Mouse (Mus musculus): Measurements from ENCODE around the gene Tgoln1. TPM values are rescaled to one million over a fixed set of nuclear protein-coding genes. Genes with fewer than 3 reads are reported as not detected.

Tgoln1 gene
- polyA plus RNA-seq, 1 experiment = 10.2 TPM

DNA sequence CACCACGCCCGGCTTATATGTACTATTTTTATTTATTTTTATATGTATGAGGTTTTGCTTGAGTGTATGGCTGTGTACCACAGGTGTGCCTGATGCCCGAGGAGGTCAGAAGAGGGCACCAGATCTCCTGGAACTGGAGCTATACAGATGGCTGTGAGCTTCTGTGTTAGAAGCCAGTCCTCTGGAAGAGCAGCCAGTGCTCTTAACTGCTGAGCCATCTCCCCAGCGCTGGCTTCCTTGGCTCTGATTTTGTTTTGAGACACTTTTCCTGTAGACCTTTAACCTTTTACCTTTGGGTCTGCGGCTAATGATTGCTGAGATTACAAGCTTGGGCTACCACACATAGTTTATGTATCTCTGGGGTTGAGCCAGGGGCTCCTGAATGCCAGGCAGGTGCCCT lies 49.3 kb downstream of the Tgoln1 start:
- Histone ChIP-seq H3K36me3 (ENCODE audit: control insufficient read depth, insufficient read depth) (peaks cover 9% of the 10 kb centered on the region), H3ac (ENCODE audit: control insufficient read depth, insufficient read length, low read depth) (no peak overlapping the region), H3K79me3 (ENCODE audit: low read depth) (no peaks in the 10 kb centered on the region), H3K79me2 (ENCODE audit: control insufficient read depth, insufficient read depth) (no peaks in the 10 kb centered on the region), H3K4me3 (ENCODE audit: insufficient read depth, poor library complexity, severe bottlenecking) (no peak overlapping the region), H3K27me3 (ENCODE audit: control insufficient read depth, insufficient read depth, insufficient read length) (no peaks in the 10 kb centered on the region)
- no peak for TF ChIP-seq MYOG (IDR thresholded peaks at IDR 0.05; ENCODE audit: control insufficient read depth, extremely low read depth, insufficient read length)
- TF ChIP-seq FOSL1 (IDR thresholded peaks at IDR 0.05; ENCODE audit: insufficient read depth, low read length, poor library complexity, severe bottlenecking) = no peak
- TF ChIP-seq MYOD1 (IDR thresholded peaks at IDR 0.05; ENCODE audit: control insufficient read depth, insufficient read length, low read depth) = no peak

GRCm38 (mm10) chr6:72566044-72566443 lies 50.8 kb downstream of the Tgoln1 start:
- Histone ChIP-seq H3ac (ENCODE audit: control insufficient read depth, insufficient read length, low read depth) (no peak overlapping the region), H3K4me3 (ENCODE audit: insufficient read depth, poor library complexity, severe bottlenecking) (no peak overlapping the region), H3K79me3 (ENCODE audit: low read depth) (no peaks in the 10 kb centered on the region), H3K27me3 (ENCODE audit: control insufficient read depth, insufficient read depth, insufficient read length) (no peaks in the 10 kb centered on the region), H3K79me2 (ENCODE audit: control insufficient read depth, insufficient read depth) (no peaks in the 10 kb centered on the region), H3K36me3 (ENCODE audit: control insufficient read depth, insufficient read depth) (peaks cover 21% of the 10 kb centered on the region)
- TF ChIP-seq CTCF (IDR thresholded peaks at IDR 0.05; ENCODE audit: control insufficient read depth, insufficient read depth, insufficient read length) (peak; percentile 66), USF1 (IDR thresholded peaks at IDR 0.05; ENCODE audit: low read depth) (no peak), FOSL1 (IDR thresholded peaks at IDR 0.05; ENCODE audit: insufficient read depth, low read length, poor library complexity, severe bottlenecking) (no peak), MAX (IDR thresholded peaks at IDR 0.05) (no peak)

GRCm38 (mm10) chr6:72565506-72565905 lies 51.3 kb downstream of the Tgoln1 start:
- Histone ChIP-seq H3ac (ENCODE audit: control insufficient read depth, insufficient read length, low read depth) (no peak overlapping the region), H3K79me2 (ENCODE audit: control insufficient read depth, insufficient read depth) (no peaks in the 10 kb centered on the region), H3K79me3 (ENCODE audit: low read depth) (no peaks in the 10 kb centered on the region), H3K36me3 (ENCODE audit: control insufficient read depth, insufficient read depth) (peaks cover 27% of the 10 kb centered on the region), H3K27me3 (ENCODE audit: control insufficient read depth, insufficient read depth, insufficient read length) (no peaks in the 10 kb centered on the region), H3K4me3 (ENCODE audit: insufficient read depth, poor library complexity, severe bottlenecking) (no peak overlapping the region)
- no peak for TF ChIP-seq MYOD1 (IDR thresholded peaks at IDR 0.05; ENCODE audit: control insufficient read depth, insufficient read length, low read depth)
- TF ChIP-seq CTCF (IDR thresholded peaks at IDR 0.05; ENCODE audit: control insufficient read depth, insufficient read depth, insufficient read length) = no peak
- no peak for TF ChIP-seq FOSL1 (IDR thresholded peaks at IDR 0.05; ENCODE audit: insufficient read depth, low read length, poor library complexity, severe bottlenecking)
- no peak for TF ChIP-seq USF1 (IDR thresholded peaks at IDR 0.05; ENCODE audit: low read depth)
- TF ChIP-seq CEBPB (IDR thresholded peaks at IDR 0.05; ENCODE audit: low read depth) = no peak
- no peak for TF ChIP-seq MAX (IDR thresholded peaks at IDR 0.05)
- no peak for TF ChIP-seq MYOG (IDR thresholded peaks at IDR 0.05; ENCODE audit: control insufficient read depth, extremely low read depth, insufficient read length)

DNA sequence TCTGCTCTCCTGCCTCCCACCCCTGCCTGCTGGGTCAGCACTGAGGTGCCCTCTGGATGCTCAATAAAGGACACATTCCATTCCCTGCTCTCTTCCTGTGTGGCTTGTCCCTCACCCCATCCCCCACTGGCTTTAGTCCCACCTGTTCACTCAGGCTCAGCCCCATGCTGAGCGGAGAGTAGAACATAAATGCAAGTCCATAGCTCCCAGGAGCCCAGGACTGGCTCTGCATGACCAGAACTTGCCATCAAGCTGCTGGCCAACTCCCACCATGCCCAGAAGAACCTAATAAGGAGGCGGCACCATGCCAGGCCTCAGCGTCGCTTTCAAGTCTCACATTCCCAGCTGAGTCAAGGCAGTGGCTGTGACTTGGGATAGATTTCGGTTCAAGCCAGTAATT lies 53.9 kb downstream of the Tgoln1 start:
- H3ac ChIP-seq (ENCODE audit: control insufficient read depth, insufficient read length, low read depth) = no peak overlapping the region
- H3K4me3 ChIP-seq (ENCODE audit: insufficient read depth, poor library complexity, severe bottlenecking) = no peak overlapping the region
- H3K27me3 ChIP-seq (ENCODE audit: control insufficient read depth, insufficient read depth, insufficient read length) = no peaks in the 10 kb centered on the region
- H3K79me2 ChIP-seq (ENCODE audit: control insufficient read depth, insufficient read depth) = no peaks in the 10 kb centered on the region
- peaks cover 1% of the 10 kb centered on the region for H3K79me3 ChIP-seq (ENCODE audit: low read depth)
- TF ChIP-seq MAX (IDR thresholded peaks at IDR 0.05) (no peak), CEBPB (IDR thresholded peaks at IDR 0.05; ENCODE audit: low read depth) (no peak), FOSL1 (IDR thresholded peaks at IDR 0.05; ENCODE audit: insufficient read depth, low read length, poor library complexity, severe bottlenecking) (no peak), CTCF (IDR thresholded peaks at IDR 0.05; ENCODE audit: control insufficient read depth, insufficient read depth, insufficient read length) (no peak), MYOD1 (IDR thresholded peaks at IDR 0.05; ENCODE audit: control insufficient read depth, insufficient read length, low read depth) (no peak), MYOG (IDR thresholded peaks at IDR 0.05; ENCODE audit: control insufficient read depth, extremely low read depth, insufficient read length) (no peak), USF1 (IDR thresholded peaks at IDR 0.05; ENCODE audit: low read depth) (no peak)
- peaks cover 49% of the 10 kb centered on the region for H3K36me3 ChIP-seq (ENCODE audit: control insufficient read depth, insufficient read depth)

GRCm38 (mm10) chr6:72562486-72562885 lies 54.3 kb downstream of the Tgoln1 start:
- Histone ChIP-seq H3K79me2 (ENCODE audit: control insufficient read depth, insufficient read depth) (no peaks in the 10 kb centered on the region), H3K27me3 (ENCODE audit: control insufficient read depth, insufficient read depth, insufficient read length) (no peaks in the 10 kb centered on the region), H3K79me3 (ENCODE audit: low read depth) (peaks cover 1% of the 10 kb centered on the region), H3K36me3 (ENCODE audit: control insufficient read depth, insufficient read depth) (peaks cover 53% of the 10 kb centered on the region), H3K4me3 (ENCODE audit: insufficient read depth, poor library complexity, severe bottlenecking) (no peak overlapping the region), H3ac (ENCODE audit: control insufficient read depth, insufficient read length, low read depth) (no peak overlapping the region)
- no peak for TF ChIP-seq MAX (IDR thresholded peaks at IDR 0.05)
- TF ChIP-seq CTCF (IDR thresholded peaks at IDR 0.05; ENCODE audit: control insufficient read depth, insufficient read depth, insufficient read length) = no peak
- no peak for TF ChIP-seq MYOD1 (IDR thresholded peaks at IDR 0.05; ENCODE audit: control insufficient read depth, insufficient read length, low read depth)
- TF ChIP-seq CEBPB (IDR thresholded peaks at IDR 0.05; ENCODE audit: low read depth) = no peak

- H3K4me3 ChIP-seq (ENCODE audit: insufficient read depth, poor library complexity, severe bottlenecking) = no peak overlapping the region
- H3K79me3 ChIP-seq (ENCODE audit: low read depth) = peaks cover 1% of the 10 kb centered on the region
- no peak overlapping the region for H3ac ChIP-seq (ENCODE audit: control insufficient read depth, insufficient read length, low read depth)
- no peak for TF ChIP-seq MAX (IDR thresholded peaks at IDR 0.05)
- TF ChIP-seq MYOD1 (IDR thresholded peaks at IDR 0.05; ENCODE audit: control insufficient read depth, insufficient read length, low read depth) = no peak
- TF ChIP-seq USF1 (IDR thresholded peaks at IDR 0.05; ENCODE audit: low read depth) = no peak
- no peak for TF ChIP-seq CTCF (IDR thresholded peaks at IDR 0.05; ENCODE audit: control insufficient read depth, insufficient read depth, insufficient read length)
- no peak for TF ChIP-seq CEBPB (IDR thresholded peaks at IDR 0.05; ENCODE audit: low read depth)
- no peak for TF ChIP-seq MYOG (IDR thresholded peaks at IDR 0.05; ENCODE audit: control insufficient read depth, extremely low read depth, insufficient read length)
- TF ChIP-seq FOSL1 (IDR thresholded peaks at IDR 0.05; ENCODE audit: insufficient read depth, low read length, poor library complexity, severe bottlenecking) = no peak
- no peaks in the 10 kb centered on the region for H3K79me2 ChIP-seq (ENCODE audit: control insufficient read depth, insufficient read depth)
- no peaks in the 10 kb centered on the region for H3K27me3 ChIP-seq (ENCODE audit: control insufficient read depth, insufficient read depth, insufficient read length)
- peaks cover 58% of the 10 kb centered on the region for H3K36me3 ChIP-seq (ENCODE audit: control insufficient read depth, insufficient read depth)
These were observed 56.0 kb downstream of the Tgoln1 start for GRCm38 (mm10) chr6:72560801-72561200.

Other genes starting within 250 kb of the Tgoln1 start
- 91.3 TPM for gene Vamp5, start 236.5 kb downstream of the Tgoln1 start, polyA plus RNA-seq (2012; fragmentation: generic; extraction: Trizol)
- 147 TPM for gene Vamp8, start 226.3 kb downstream of the Tgoln1 start, polyA plus RNA-seq (2012; fragmentation: generic; extraction: Trizol)
- gene Ggcx, start 202.7 kb downstream of the Tgoln1 start, polyA plus RNA-seq (2012; fragmentation: generic; extraction: Trizol) = 12.2 TPM
- 165 TPM for gene Mat2a, start 177.4 kb downstream of the Tgoln1 start, polyA plus RNA-seq (2012; fragmentation: generic; extraction: Trizol)
- gene Sh2d6, start 95.3 kb downstream of the Tgoln1 start, polyA plus RNA-seq (2012; fragmentation: generic; extraction: Trizol) = 0.26 TPM
- gene Capg, start 72.6 kb downstream of the Tgoln1 start, polyA plus RNA-seq (2012; fragmentation: generic; extraction: Trizol) = 487 TPM
- 5.1 TPM for gene Elmod3, start 18.6 kb downstream of the Tgoln1 start, polyA plus RNA-seq (2012; fragmentation: generic; extraction: Trizol)
- gene Retsat, start 18.5 kb downstream of the Tgoln1 start, polyA plus RNA-seq (2012; fragmentation: generic; extraction: Trizol) = 20.8 TPM
- gene Tcf7l1, start 172.3 kb upstream of the Tgoln1 start, polyA plus RNA-seq (2012; fragmentation: generic; extraction: Trizol) = 18.3 TPM